Mouse (Mus musculus) intestine, embryonic 14.5 days (tissue): ENCODE results near the gene Pdzk1. TPM values are rescaled to one million over a fixed set of nuclear protein-coding genes. Genes with fewer than 3 reads are reported as not detected.

Source experiments
- ATAC-seq: fragments of 200-750 bp; cut with Nextera tagmentation; replicated peaks from 2 replicates; pipeline ENCODE4 v1.8.0; 2017; ENCODE audit warnings: low read depth, moderate number of reproducible peaks, moderate TSS enrichment, moderate library complexity; ENCODE audit not compliant: low FRiP score, low TSS enrichment
- DNase-seq: peaks from one replicate; pipeline ENCODE4 v3.0.0-alpha.2; 2018; ENCODE audit warnings: low spot score
- H3K27ac ChIP-seq: fragments of 300-500 bp; sonication (generic); 2 replicates; pipeline ENCODE4 v1.5.1; 2014; ENCODE audit warnings: low read depth, mild to moderate bottlenecking, control low read depth
- H3K27me3 ChIP-seq: fragments of 300-500 bp; sonication (generic); replicated peaks from 2 replicates; pipeline ENCODE4 v1.6.1; 2014; ENCODE audit warnings: low read length, control low read depth; ENCODE audit not compliant: control insufficient read depth, insufficient read depth
- H3K36me3 ChIP-seq: fragments of 300-500 bp; sonication (generic); 2 replicates; pipeline ENCODE4 v1.6.1; 2014; ENCODE audit warnings: low read length, control low read depth; ENCODE audit not compliant: control insufficient read depth, insufficient read depth
- H3K4me1 ChIP-seq: fragments of 300-500 bp; sonication (generic); replicated peaks from 2 replicates; pipeline ENCODE4 v1.6.1; 2014; ENCODE audit warnings: low read length, control low read depth, mixed read lengths; ENCODE audit not compliant: control insufficient read depth, insufficient read depth
- H3K4me2 ChIP-seq: fragments of 300-500 bp; sonication (generic); 2 replicates; pipeline ENCODE4 v1.6.1; 2014; ENCODE audit warnings: low read length
- H3K4me3 ChIP-seq: fragments of 300-500 bp; sonication (generic); 2 replicates; pipeline ENCODE4 v1.5.1; 2014; ENCODE audit warnings: low read depth, low read length, control low read depth, mixed read lengths
- H3K9ac ChIP-seq: fragments of 300-500 bp; sonication (generic); 2 replicates; pipeline ENCODE4 v1.6.1; 2014; ENCODE audit warnings: mild to moderate bottlenecking, low read length
- H3K9me3 ChIP-seq: fragments of 300-500 bp; sonication (generic); 2 replicates; pipeline ENCODE4 v1.6.1; 2016; ENCODE audit warnings: low read length, control low read depth; ENCODE audit not compliant: control insufficient read depth
- WGBS: fragments of 180-500 bp; shearing (Covaris S2); extraction: QIAGEN DNeasy Blood & Tissue Kit; methylation state at CpG from one replicate; pipeline ENCODE4 v1.1.7; 2014; 5-methylcytosine and 5-hydroxymethylcytosine counted together
- polyA plus RNA-seq: library from polyadenylated mRNA; unstranded; fragments of >200 nt; fragmentation: Nextera tagmentation; extraction: Ambion mirVana; gene quantifications from 2 replicates; pipeline ENCODE4 v1.2.1, GENCODE M21; 2014

Gene Pdzk1
- polyA plus RNA-seq, 1 experiment from 2014 or later: 1.1 TPM

- ATAC-seq (no peak), DNase-seq (no peak)
- no peaks in the 10 kb centered on the region for H3K4me1 ChIP-seq
- no peak overlapping the region for H3K9ac ChIP-seq
- no peak overlapping the region for H3K27ac ChIP-seq
- WGBS: 94% methylated on average over 3 of the region's 3 CpGs
- peaks cover 52% of the 10 kb centered on the region for H3K36me3 ChIP-seq
- H3K9me3 ChIP-seq: no peaks in the 10 kb centered on the region
- no peak overlapping the region for H3K4me2 ChIP-seq
- H3K27me3 ChIP-seq: no peaks in the 10 kb centered on the region
- no peak overlapping the region for H3K4me3 ChIP-seq
Measured at GRCm38 (mm10) chr3:96867863-96868262, 38.8 kb downstream of the Pdzk1 start.

DNA sequence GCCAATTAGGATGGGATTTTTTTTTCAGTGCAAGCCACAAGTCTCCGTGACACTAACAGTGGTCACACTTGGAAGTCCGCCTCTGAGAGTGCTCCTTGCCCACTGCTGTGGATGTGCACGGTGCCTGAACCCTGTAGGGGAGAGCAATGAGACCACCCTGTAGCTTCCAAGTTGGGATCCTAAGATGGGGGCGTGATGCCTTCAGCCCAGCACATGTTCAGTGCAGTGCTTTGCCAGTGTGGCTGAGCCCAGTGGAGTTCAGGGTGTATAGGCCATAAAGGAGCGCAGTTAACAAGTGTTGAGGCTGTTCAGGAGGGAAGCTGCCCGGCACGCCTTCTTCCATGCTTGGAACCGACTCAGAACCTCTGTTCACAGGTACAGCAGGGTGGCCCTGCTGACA lies 39.5 kb downstream of the Pdzk1 start:
- Histone ChIP-seq H3K9ac (no peak overlapping the region), H3K36me3 (peaks cover 59% of the 10 kb centered on the region), H3K27me3 (no peaks in the 10 kb centered on the region), H3K9me3 (no peaks in the 10 kb centered on the region), H3K4me2 (no peak overlapping the region), H3K4me3 (no peak overlapping the region), H3K27ac (no peak overlapping the region), H3K4me1 (no peaks in the 10 kb centered on the region)
- WGBS: 95% methylated on average over 8 of the region's 8 CpGs
- ATAC-seq (no peak), DNase-seq (no peak)

DNA sequence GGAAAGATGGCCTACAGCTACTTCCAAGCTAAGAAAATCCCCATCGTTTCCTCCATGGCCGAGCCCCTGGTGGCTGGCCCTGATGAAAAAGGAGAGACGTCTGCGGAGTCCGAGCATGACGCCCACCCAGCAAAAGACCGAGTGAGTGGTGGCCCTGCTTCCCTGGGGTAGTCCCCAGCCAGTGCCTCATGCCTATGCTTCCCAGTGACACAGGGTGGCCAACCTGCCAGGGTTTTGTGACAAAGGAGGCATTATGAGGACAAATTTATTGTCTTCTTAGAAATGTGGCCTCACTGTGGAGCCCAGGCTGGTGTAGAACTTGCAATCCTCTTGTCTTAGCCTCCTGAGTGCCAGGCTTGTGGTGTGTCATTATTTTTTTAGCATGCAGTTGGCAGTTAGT lies 40.0 kb downstream of the Pdzk1 start:
- H3K9me3 ChIP-seq: no peaks in the 10 kb centered on the region
- H3K36me3 ChIP-seq: peaks cover 62% of the 10 kb centered on the region
- H3K4me3 ChIP-seq: no peak overlapping the region
- WGBS: 91% methylated on average over 7 of the region's 7 CpGs
- no peaks in the 10 kb centered on the region for H3K4me1 ChIP-seq
- no peaks in the 10 kb centered on the region for H3K27me3 ChIP-seq
- DNase-seq (no peak), ATAC-seq (no peak)
- H3K27ac ChIP-seq: no peak overlapping the region
- no peak overlapping the region for H3K4me2 ChIP-seq
- H3K9ac ChIP-seq: no peak overlapping the region

- Histone ChIP-seq H3K4me3 (no peak overlapping the region), H3K9me3 (no peaks in the 10 kb centered on the region), H3K4me1 (no peaks in the 10 kb centered on the region), H3K36me3 (peaks cover 73% of the 10 kb centered on the region), H3K27me3 (no peaks in the 10 kb centered on the region), H3K27ac (no peak overlapping the region), H3K9ac (no peak overlapping the region), H3K4me2 (no peak overlapping the region)
- WGBS: 89% methylated on average over 2 of the region's 2 CpGs
- DNase-seq (no peak), ATAC-seq (no peak)
Measured at GRCm38 (mm10) chr3:96870270-96870669, 41.2 kb downstream of the Pdzk1 start.

DNA sequence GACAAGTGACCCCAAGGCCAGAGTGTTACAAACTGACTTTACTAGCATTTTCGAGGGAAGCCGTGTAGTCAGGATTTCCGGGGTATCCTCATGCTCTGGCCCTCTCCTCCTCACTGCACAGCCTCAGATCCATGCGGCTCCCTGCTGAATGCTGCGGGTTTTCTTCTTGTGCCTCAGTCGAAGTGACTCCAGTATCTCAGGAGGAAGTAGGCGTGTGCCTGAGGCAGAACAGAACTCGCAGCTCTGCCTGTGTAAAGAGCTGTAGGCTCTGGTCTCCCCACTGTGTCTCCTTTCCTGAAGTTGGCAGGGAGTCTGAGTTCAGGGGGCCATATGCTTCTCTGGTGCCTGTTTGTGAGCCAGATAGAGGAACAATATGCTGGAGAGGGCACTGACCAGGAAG lies 42.0 kb downstream of the Pdzk1 start:
- no peaks in the 10 kb centered on the region for H3K9me3 ChIP-seq
- H3K36me3 ChIP-seq: peaks cover 77% of the 10 kb centered on the region
- 83% methylated on average over 8 of the region's 8 CpGs for WGBS
- ATAC-seq (no peak), DNase-seq (no peak)
- H3K4me1 ChIP-seq: no peaks in the 10 kb centered on the region
- H3K27me3 ChIP-seq: no peaks in the 10 kb centered on the region
- H3K4me2 ChIP-seq: no peak overlapping the region
- H3K27ac ChIP-seq: no peak overlapping the region
- H3K4me3 ChIP-seq: no peak overlapping the region
- H3K9ac ChIP-seq: no peak overlapping the region

DNA sequence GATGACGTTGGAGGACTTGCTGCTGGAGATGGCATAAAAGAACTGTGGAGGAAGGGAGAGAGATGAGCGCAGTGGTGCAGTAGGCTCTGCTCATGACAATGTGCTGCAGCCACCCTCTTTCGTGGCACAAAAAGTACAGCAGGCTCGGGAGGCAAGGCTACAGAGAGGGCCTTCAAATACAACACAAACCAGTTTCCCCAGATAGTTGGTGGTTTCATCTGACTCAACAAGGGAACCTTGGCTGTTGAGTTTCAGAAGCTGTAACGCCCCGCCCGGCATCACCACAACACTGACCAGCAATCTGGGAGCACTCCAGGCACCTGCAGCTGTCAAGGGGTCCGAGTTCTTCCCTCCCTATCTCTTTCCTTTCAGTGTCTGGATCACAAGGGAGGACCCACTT lies 43.4 kb downstream of the Pdzk1 start:
- no peak overlapping the region for H3K4me3 ChIP-seq
- no peaks in the 10 kb centered on the region for H3K4me1 ChIP-seq
- DNase-seq (no peak), ATAC-seq (no peak)
- no peaks in the 10 kb centered on the region for H3K27me3 ChIP-seq
- H3K4me2 ChIP-seq: no peak overlapping the region
- WGBS: 95% methylated on average over 8 of the region's 8 CpGs
- H3K27ac ChIP-seq: no peak overlapping the region
- H3K9me3 ChIP-seq: no peaks in the 10 kb centered on the region
- H3K36me3 ChIP-seq: peaks cover 83% of the 10 kb centered on the region
- no peak overlapping the region for H3K9ac ChIP-seq

- H3K9ac ChIP-seq: no peak overlapping the region
- H3K4me3 ChIP-seq: no peak overlapping the region
- H3K4me2 ChIP-seq: no peak overlapping the region
- H3K4me1 ChIP-seq: no peaks in the 10 kb centered on the region
- WGBS: 51% methylated on average over 7 of the region's 7 CpGs
- H3K36me3 ChIP-seq: peaks cover 70% of the 10 kb centered on the region
- H3K9me3 ChIP-seq: no peaks in the 10 kb centered on the region
- ATAC-seq (peak; percentile 87), DNase-seq (no peak)
- peak overlapping the region; percentile 5; the same call in 1 of the 2 replicates for H3K27ac ChIP-seq
- H3K27me3 ChIP-seq: no peaks in the 10 kb centered on the region
Measured at GRCm38 (mm10) chr3:96874808-96875571, 45.9 kb downstream of the Pdzk1 start.

- H3K27me3 ChIP-seq: no peaks in the 10 kb centered on the region
- H3K4me1 ChIP-seq: no peaks in the 10 kb centered on the region
- H3K9ac ChIP-seq: no peak overlapping the region
- peaks cover 52% of the 10 kb centered on the region for H3K36me3 ChIP-seq
- no peak overlapping the region for H3K4me2 ChIP-seq
- DNase-seq (no peak), ATAC-seq (no peak)
- WGBS: 92% methylated on average over 9 of the region's 9 CpGs
- H3K9me3 ChIP-seq: no peaks in the 10 kb centered on the region
- no peak overlapping the region for H3K27ac ChIP-seq
- no peak overlapping the region for H3K4me3 ChIP-seq
Measured at GRCm38 (mm10) chr3:96879536-96879935, 50.5 kb downstream of the Pdzk1 start.

GRCm38 (mm10) chr3:96880385-96880784 lies 51.3 kb downstream of the Pdzk1 start:
- Histone ChIP-seq H3K9me3 (no peaks in the 10 kb centered on the region), H3K4me2 (no peak overlapping the region), H3K27ac (no peak overlapping the region), H3K27me3 (no peaks in the 10 kb centered on the region), H3K9ac (no peak overlapping the region), H3K36me3 (peaks cover 45% of the 10 kb centered on the region), H3K4me1 (no peaks in the 10 kb centered on the region), H3K4me3 (no peak overlapping the region)
- DNase-seq (no peak), ATAC-seq (no peak)
- 90% methylated on average over 4 of the region's 4 CpGs for WGBS
